Mouse (Mus musculus): ENCODE measurements around the gene Rpap3. TPM values are rescaled to one million over a fixed set of nuclear protein-coding genes. Genes with fewer than 3 reads are reported as not detected.

Rpap3 gene
- polyA plus RNA-seq (2015; fragmentation: Nextera tagmentation; extraction: Ambion mirVana), result 31.0 and 33.0 TPM in 2 replicates

DNA sequence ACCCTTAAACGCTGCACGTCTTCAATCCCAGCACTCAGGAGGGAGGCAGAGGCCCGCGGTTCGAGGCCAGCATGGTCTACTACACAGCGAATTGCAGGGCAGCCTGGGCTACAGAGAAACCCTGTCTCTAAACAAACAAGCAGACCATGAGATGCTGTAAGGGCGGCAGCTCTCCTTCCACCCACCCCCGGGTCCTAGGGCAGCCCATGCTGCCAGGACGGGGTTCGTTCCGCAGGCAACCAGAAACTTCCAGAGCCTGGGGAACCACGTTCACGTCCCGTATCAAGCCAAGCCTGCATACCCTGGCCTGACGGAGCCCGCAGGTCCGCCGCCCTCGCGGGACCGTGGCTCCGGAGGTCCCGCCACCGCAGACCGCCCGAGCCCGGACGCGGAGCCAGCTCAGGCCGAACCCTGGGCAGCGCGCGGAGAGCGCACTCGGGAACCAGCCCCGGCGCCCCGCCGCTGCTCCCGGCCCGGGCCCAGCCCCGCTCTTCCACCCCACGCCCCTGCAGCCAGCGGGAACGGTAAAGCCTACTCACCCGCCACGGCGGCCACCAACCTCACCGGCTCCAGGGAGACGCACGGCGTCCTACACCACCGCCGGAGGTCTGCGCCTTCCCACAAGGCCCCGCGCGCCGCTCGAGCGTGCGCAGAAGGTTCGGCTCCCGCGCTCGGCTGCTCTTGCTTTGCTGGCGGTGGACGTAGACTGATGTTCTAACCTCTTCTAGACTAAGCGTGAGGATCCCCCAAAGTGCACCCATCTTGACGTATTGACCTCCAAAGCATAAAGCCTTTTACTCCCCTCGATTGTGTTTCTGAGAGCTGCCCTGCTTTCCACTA is at the start of gene Rpap3:
Gene Rpap3, minus strand, starts transcription at position 615 of the 840 bp plus-strand sequence.
- H3K4me3 ChIP-seq (ENCODE audit: low read length), result peak within 1 kb of the TSS; percentile 97
- H3K9ac ChIP-seq (replicated peaks; ENCODE audit: low read length), result peak within 1 kb of the TSS; percentile 95
- H3K36me3 ChIP-seq (ENCODE audit: insufficient read depth, low read length), result peaks cover 21% of the 10 kb centered on the region; the same call in 1 of the 2 replicates
- ATAC-seq (ENCODE audit: low FRiP score, low TSS enrichment), result peak; percentile 92
- no peaks in the 10 kb centered on the region for H3K9me3 ChIP-seq (ENCODE audit: low read length)
- under 1% methylated on average over 64 of the region's 71 CpGs for WGBS
- H3K27ac ChIP-seq (ENCODE audit: low read length), result peak within 1 kb of the TSS; percentile 48
- H3K27me3 ChIP-seq (ENCODE audit: insufficient read depth, low read length), result no peaks in the 10 kb centered on the region
- peaks cover 20% of the 10 kb centered on the region for H3K4me1 ChIP-seq (ENCODE audit: insufficient read depth, low read length)
- peak within 1 kb of the TSS; percentile 87 for H3K4me2 ChIP-seq (replicated peaks; ENCODE audit: low read depth, low read length)

DNA sequence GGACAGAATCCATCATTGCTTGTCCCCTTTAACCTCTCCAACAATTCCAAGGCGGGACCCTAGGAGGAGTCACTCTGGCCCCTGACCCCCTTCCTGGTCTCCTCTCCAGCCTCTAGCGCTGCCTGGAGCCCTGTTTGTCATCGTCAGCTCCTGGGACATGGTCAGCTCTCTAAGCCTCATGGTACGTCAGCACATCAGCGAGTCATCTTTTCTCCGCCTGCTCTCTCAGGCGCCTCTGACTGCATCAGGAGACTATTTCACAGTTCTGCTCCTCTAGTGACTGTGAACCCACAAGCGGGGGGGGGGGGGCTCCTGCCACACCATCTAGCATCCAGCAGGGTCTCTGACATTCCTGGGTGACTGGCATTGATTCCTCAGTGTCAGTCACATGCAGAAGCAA is 49.7 kb upstream of the Rpap3 start:
- WGBS, result 56% methylated on average over 8 of the region's 8 CpGs
- no peak overlapping the region for H3K4me2 ChIP-seq (replicated peaks; ENCODE audit: low read depth, low read length)

DNA sequence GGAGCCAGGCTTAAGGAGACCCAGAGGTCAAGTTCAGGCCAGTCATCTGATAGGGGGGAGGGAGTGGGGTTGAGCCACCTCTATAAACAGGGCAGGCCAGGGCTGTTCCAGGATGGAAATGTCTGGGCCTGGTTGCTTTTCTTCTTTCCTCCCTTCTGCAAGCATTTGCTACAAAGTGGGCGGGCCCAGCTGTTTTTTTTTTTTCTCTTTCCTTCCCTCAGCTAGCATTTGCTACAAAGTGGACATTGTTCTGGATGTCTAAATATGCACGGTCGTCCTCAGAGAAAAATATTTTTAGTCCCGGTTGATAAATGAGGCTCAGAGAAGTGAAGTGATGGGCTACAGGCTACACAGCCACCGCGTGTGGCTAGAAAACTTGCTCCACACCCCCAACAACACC is 48.9 kb upstream of the Rpap3 start:
- Histone ChIP-seq H3K9me3 (ENCODE audit: low read length) (no peaks in the 10 kb centered on the region), H3K27me3 (ENCODE audit: insufficient read depth, low read length) (no peaks in the 10 kb centered on the region), H3K9ac (replicated peaks; ENCODE audit: low read length) (no peak overlapping the region), H3K4me2 (replicated peaks; ENCODE audit: low read depth, low read length) (no peak overlapping the region), H3K27ac (ENCODE audit: low read length) (no peak overlapping the region), H3K4me1 (ENCODE audit: insufficient read depth, low read length) (peaks cover 20% of the 10 kb centered on the region), H3K36me3 (ENCODE audit: insufficient read depth, low read length) (peaks cover 18% of the 10 kb centered on the region), H3K4me3 (ENCODE audit: low read length) (no peak overlapping the region)
- 46% methylated on average over 6 of the region's 6 CpGs for WGBS
- no peak for ATAC-seq (ENCODE audit: low FRiP score, low TSS enrichment)

More for the DNA sequence above, 49.7 kb upstream of the Rpap3 start:
- no peak for ATAC-seq (ENCODE audit: low FRiP score, low TSS enrichment)
- no peaks in the 10 kb centered on the region for H3K9me3 ChIP-seq (ENCODE audit: low read length)
- H3K9ac ChIP-seq (replicated peaks; ENCODE audit: low read length), result no peak overlapping the region
- peaks cover 17% of the 10 kb centered on the region for H3K4me1 ChIP-seq (ENCODE audit: insufficient read depth, low read length)
- H3K36me3 ChIP-seq (ENCODE audit: insufficient read depth, low read length), result peaks cover 20% of the 10 kb centered on the region
- H3K27me3 ChIP-seq (ENCODE audit: insufficient read depth, low read length), result no peaks in the 10 kb centered on the region
- no peak overlapping the region for H3K4me3 ChIP-seq (ENCODE audit: low read length)
- no peak overlapping the region for H3K27ac ChIP-seq (ENCODE audit: low read length)

DNA sequence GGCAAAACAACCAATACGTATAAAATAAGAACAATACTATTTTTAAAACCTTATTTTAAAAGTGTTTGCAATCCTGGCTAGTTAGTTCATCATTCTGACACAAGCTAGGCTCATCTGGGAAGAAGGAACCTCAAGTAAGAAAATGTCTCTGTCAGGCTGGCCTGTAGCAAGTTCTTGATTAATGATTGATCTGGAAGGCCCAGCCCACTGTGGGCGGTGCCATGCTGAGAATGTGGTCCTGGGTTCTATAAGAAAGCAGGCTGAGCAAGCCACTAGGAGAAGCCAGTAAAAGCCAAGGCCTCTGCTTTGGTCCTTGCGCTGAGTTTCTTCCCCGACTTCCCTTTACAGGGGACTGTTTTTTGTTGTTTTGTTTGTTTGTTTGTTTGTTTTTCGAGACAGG is 46.9 kb upstream of the Rpap3 start:
- ATAC-seq (ENCODE audit: low FRiP score, low TSS enrichment), result no peak
- no peaks in the 10 kb centered on the region for H3K27me3 ChIP-seq (ENCODE audit: insufficient read depth, low read length)
- peaks cover 20% of the 10 kb centered on the region for H3K4me1 ChIP-seq (ENCODE audit: insufficient read depth, low read length)
- no peaks in the 10 kb centered on the region for H3K9me3 ChIP-seq (ENCODE audit: low read length)
- WGBS, result 91% methylated on average over 5 of the region's 5 CpGs
- H3K9ac ChIP-seq (replicated peaks; ENCODE audit: low read length), result no peak overlapping the region
- H3K36me3 ChIP-seq (ENCODE audit: insufficient read depth, low read length), result peaks cover 20% of the 10 kb centered on the region
- H3K4me2 ChIP-seq (replicated peaks; ENCODE audit: low read depth, low read length), result no peak overlapping the region
- no peak overlapping the region for H3K4me3 ChIP-seq (ENCODE audit: low read length)
- no peak overlapping the region for H3K27ac ChIP-seq (ENCODE audit: low read length)

- no peak overlapping the region for H3K27ac ChIP-seq (ENCODE audit: low read length)
- H3K4me3 ChIP-seq (ENCODE audit: low read length), result no peak overlapping the region
- 83% methylated on average over 2 of the region's 2 CpGs for WGBS
- no peak overlapping the region for H3K4me2 ChIP-seq (replicated peaks; ENCODE audit: low read depth, low read length)
- no peak for ATAC-seq (ENCODE audit: low FRiP score, low TSS enrichment)
- peaks cover 20% of the 10 kb centered on the region for H3K4me1 ChIP-seq (ENCODE audit: insufficient read depth, low read length)
- H3K27me3 ChIP-seq (ENCODE audit: insufficient read depth, low read length), result no peaks in the 10 kb centered on the region
- H3K36me3 ChIP-seq (ENCODE audit: insufficient read depth, low read length), result peaks cover 17% of the 10 kb centered on the region
- no peak overlapping the region for H3K9ac ChIP-seq (replicated peaks; ENCODE audit: low read length)
- no peaks in the 10 kb centered on the region for H3K9me3 ChIP-seq (ENCODE audit: low read length)
These were observed 46.1 kb upstream of the Rpap3 start for GRCm38 (mm10) chr15:97751676-97752075.

DNA sequence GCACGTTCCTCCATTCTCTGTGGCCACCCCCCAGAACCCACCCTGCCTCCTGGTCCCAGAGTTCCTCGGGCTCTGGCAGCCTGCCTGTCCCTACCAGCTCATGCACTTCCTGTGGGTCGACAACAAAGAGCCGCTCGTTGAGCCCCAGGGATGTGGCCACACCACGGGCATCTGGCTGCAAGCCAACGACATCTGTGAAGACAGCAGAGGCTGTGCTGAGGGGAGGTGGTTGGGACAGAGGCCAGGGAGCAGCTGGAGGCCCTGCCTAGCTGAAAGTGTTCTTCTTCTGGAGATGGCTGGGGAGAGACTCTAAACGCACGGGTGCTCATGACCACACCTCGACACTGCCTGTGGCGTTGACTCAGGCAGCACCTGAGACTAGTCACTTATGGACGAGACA is 45.1 kb upstream of the Rpap3 start:
- no peaks in the 10 kb centered on the region for H3K9me3 ChIP-seq (ENCODE audit: low read length)
- H3K4me3 ChIP-seq (ENCODE audit: low read length), result no peak overlapping the region
- peak; percentile 71 for ATAC-seq (ENCODE audit: low FRiP score, low TSS enrichment)
- peaks cover 18% of the 10 kb centered on the region; the same call in 1 of the 2 replicates for H3K36me3 ChIP-seq (ENCODE audit: insufficient read depth, low read length)
- H3K4me1 ChIP-seq (ENCODE audit: insufficient read depth, low read length), result peaks cover 20% of the 10 kb centered on the region
- H3K4me2 ChIP-seq (replicated peaks; ENCODE audit: low read depth, low read length), result no peak overlapping the region
- H3K27me3 ChIP-seq (ENCODE audit: insufficient read depth, low read length), result no peaks in the 10 kb centered on the region
- peak overlapping the region; percentile 2; the same call in 1 of the 2 replicates for H3K27ac ChIP-seq (ENCODE audit: low read length)
- WGBS, result 31% methylated on average over 12 of the region's 12 CpGs
- no peak overlapping the region for H3K9ac ChIP-seq (replicated peaks; ENCODE audit: low read length)

GRCm38 (mm10) chr15:97749841-97750240 is 44.2 kb upstream of the Rpap3 start:
- no peak overlapping the region for H3K27ac ChIP-seq (ENCODE audit: low read length)
- peaks cover 15% of the 10 kb centered on the region for H3K4me1 ChIP-seq (ENCODE audit: insufficient read depth, low read length)
- no peak for ATAC-seq (ENCODE audit: low FRiP score, low TSS enrichment)
- H3K9ac ChIP-seq (replicated peaks; ENCODE audit: low read length), result no peak overlapping the region
- no peak overlapping the region for H3K4me2 ChIP-seq (replicated peaks; ENCODE audit: low read depth, low read length)
- no peak overlapping the region for H3K4me3 ChIP-seq (ENCODE audit: low read length)
- H3K27me3 ChIP-seq (ENCODE audit: insufficient read depth, low read length), result no peaks in the 10 kb centered on the region
- 79% methylated on average over 13 of the region's 13 CpGs for WGBS
- peaks cover 27% of the 10 kb centered on the region; the same call in 1 of the 2 replicates for H3K36me3 ChIP-seq (ENCODE audit: insufficient read depth, low read length)
- no peaks in the 10 kb centered on the region for H3K9me3 ChIP-seq (ENCODE audit: low read length)

DNA sequence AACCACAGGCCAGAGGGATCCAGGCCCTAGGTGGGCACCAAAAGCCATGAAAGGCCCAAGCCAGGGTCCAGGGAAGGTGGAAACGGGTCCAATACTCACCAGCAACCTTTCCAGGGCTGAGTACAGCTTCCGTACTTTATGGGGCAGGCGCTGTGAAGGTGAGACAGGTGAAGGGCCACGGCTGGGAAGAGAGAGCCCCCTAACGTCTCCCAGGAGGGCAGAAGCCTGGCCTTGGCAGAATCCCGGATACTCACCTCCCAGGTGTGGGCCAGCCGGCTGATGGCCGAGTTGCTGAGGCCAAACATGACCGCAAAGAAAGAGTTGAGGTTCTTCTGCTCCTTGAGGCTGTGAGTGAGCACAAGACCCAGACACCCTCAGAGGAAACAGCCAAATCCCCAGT is 43.8 kb upstream of the Rpap3 start:
- ATAC-seq (ENCODE audit: low FRiP score, low TSS enrichment), result no peak
- WGBS, result 92% methylated on average over 9 of the region's 9 CpGs

GRCm38 (mm10) chr15:97748964-97749363 is 43.3 kb upstream of the Rpap3 start:
- H3K4me2 ChIP-seq (replicated peaks; ENCODE audit: low read depth, low read length), result no peak overlapping the region
- no peaks in the 10 kb centered on the region for H3K27me3 ChIP-seq (ENCODE audit: insufficient read depth, low read length)
- ATAC-seq (ENCODE audit: low FRiP score, low TSS enrichment), result no peak
- H3K36me3 ChIP-seq (ENCODE audit: insufficient read depth, low read length), result peaks cover 31% of the 10 kb centered on the region; the same call in 1 of the 2 replicates
- peaks cover 12% of the 10 kb centered on the region for H3K4me1 ChIP-seq (ENCODE audit: insufficient read depth, low read length)
- WGBS, result 92% methylated on average over 4 of the region's 4 CpGs
- no peak overlapping the region for H3K4me3 ChIP-seq (ENCODE audit: low read length)
- H3K9ac ChIP-seq (replicated peaks; ENCODE audit: low read length), result no peak overlapping the region
- H3K27ac ChIP-seq (ENCODE audit: low read length), result no peak overlapping the region
- H3K9me3 ChIP-seq (ENCODE audit: low read length), result no peaks in the 10 kb centered on the region

More for the DNA sequence above, 43.8 kb upstream of the Rpap3 start:
- peaks cover 29% of the 10 kb centered on the region; the same call in 1 of the 2 replicates for H3K36me3 ChIP-seq (ENCODE audit: insufficient read depth, low read length)
- no peaks in the 10 kb centered on the region for H3K9me3 ChIP-seq (ENCODE audit: low read length)
- H3K4me3 ChIP-seq (ENCODE audit: low read length), result no peak overlapping the region
- H3K4me2 ChIP-seq (replicated peaks; ENCODE audit: low read depth, low read length), result no peak overlapping the region
- no peaks in the 10 kb centered on the region for H3K27me3 ChIP-seq (ENCODE audit: insufficient read depth, low read length)
- no peak overlapping the region for H3K9ac ChIP-seq (replicated peaks; ENCODE audit: low read length)
- peaks cover 15% of the 10 kb centered on the region for H3K4me1 ChIP-seq (ENCODE audit: insufficient read depth, low read length)
- H3K27ac ChIP-seq (ENCODE audit: low read length), result no peak overlapping the region

- Histone ChIP-seq H3K36me3 (ENCODE audit: insufficient read depth, low read length) (peaks cover 32% of the 10 kb centered on the region; the same call in 1 of the 2 replicates), H3K4me2 (replicated peaks; ENCODE audit: low read depth, low read length) (no peak overlapping the region), H3K9me3 (ENCODE audit: low read length) (no peaks in the 10 kb centered on the region), H3K9ac (replicated peaks; ENCODE audit: low read length) (no peak overlapping the region), H3K27me3 (ENCODE audit: insufficient read depth, low read length) (no peaks in the 10 kb centered on the region), H3K27ac (ENCODE audit: low read length) (no peak overlapping the region), H3K4me3 (ENCODE audit: low read length) (no peak overlapping the region), H3K4me1 (ENCODE audit: insufficient read depth, low read length) (peaks cover 12% of the 10 kb centered on the region)
- no peak for ATAC-seq (ENCODE audit: low FRiP score, low TSS enrichment)
- WGBS, result 68% methylated on average over 10 of the region's 10 CpGs
These were observed 42.7 kb upstream of the Rpap3 start for GRCm38 (mm10) chr15:97748309-97748708.

All from kidney, embryonic 16.5 days (tissue).